Mouse (Mus musculus) kidney, postnatal 0 days (tissue): Measurements from ENCODE around the gene Eya2. TPM values are rescaled to one million over a fixed set of nuclear protein-coding genes. Genes with fewer than 3 reads are reported as not detected.

Source experiments
- ATAC-seq: fragments of 200-750 bp; cut with Nextera tagmentation; replicated peaks from 2 replicates; pipeline ENCODE4 v1.8.0; 2017; ENCODE audit warnings: low read depth, moderate number of reproducible peaks, moderate TSS enrichment, moderate library complexity; ENCODE audit not compliant: low FRiP score
- DNase-seq: peaks from one replicate; pipeline ENCODE4 v3.0.0-alpha.2; 2016; ENCODE audit warnings: low spot score
- H3K27ac ChIP-seq: fragments of 300-500 bp; sonication (generic); 2 replicates; pipeline ENCODE4 v1.5.1; 2014; ENCODE audit warnings: mild to moderate bottlenecking
- H3K27me3 ChIP-seq: fragments of 300-500 bp; sonication (generic); 2 replicates; pipeline ENCODE4 v1.6.1; 2014; ENCODE audit warnings: low read length, mixed read lengths; ENCODE audit not compliant: insufficient read depth
- H3K36me3 ChIP-seq: fragments of 300-500 bp; sonication (generic); 2 replicates; pipeline ENCODE4 v1.6.1; 2014; ENCODE audit warnings: low read length, mixed read lengths; ENCODE audit not compliant: insufficient read depth
- H3K4me1 ChIP-seq: fragments of 300-500 bp; sonication (generic); replicated peaks from 2 replicates; pipeline ENCODE4 v1.6.1; 2014; ENCODE audit warnings: antibody characterized with exemption, low read length, mixed read lengths; ENCODE audit not compliant: insufficient read depth
- H3K4me2 ChIP-seq: fragments of 300-500 bp; sonication (generic); 2 replicates; pipeline ENCODE4 v1.6.1; 2014; ENCODE audit warnings: mild to moderate bottlenecking, low read length, moderate library complexity, mixed read lengths
- H3K4me3 ChIP-seq: fragments of 300-500 bp; sonication (generic); replicated peaks from 2 replicates; pipeline ENCODE4 v1.5.1; 2014; ENCODE audit warnings: low read depth, low read length
- H3K9ac ChIP-seq: fragments of 300-500 bp; sonication (generic); 2 replicates; pipeline ENCODE4 v1.6.1; 2014; ENCODE audit warnings: low read depth, low read length
- H3K9me3 ChIP-seq: fragments of 300-500 bp; sonication (generic); replicated peaks from 2 replicates; pipeline ENCODE4 v1.6.1; 2016; ENCODE audit warnings: low read length, inconsistent platforms, mixed read lengths
- CTCF ChIP-seq: IDR thresholded peaks from 2 replicates; pipeline ENCODE4 v1.5.1; 2016; ENCODE audit warnings: antibody characterized with exemption, low read depth, mild to moderate bottlenecking, moderate library complexity
- WGBS: fragments of 180-500 bp; shearing (Covaris S2); extraction: QIAGEN DNeasy Blood & Tissue Kit; methylation state at CpG from one replicate; pipeline ENCODE4 v1.1.7; 2014; 5-methylcytosine and 5-hydroxymethylcytosine counted together
- polyA plus RNA-seq: library from polyadenylated mRNA; unstranded; fragments of >200 nt; fragmentation: Nextera tagmentation; extraction: Ambion mirVana; gene quantifications from 2 replicates; pipeline ENCODE4 v1.2.1, GENCODE M21; 2015

Eya2 gene
- polyA plus RNA-seq, 1 experiment from 2014 or later, result 6.3 TPM

DNA sequence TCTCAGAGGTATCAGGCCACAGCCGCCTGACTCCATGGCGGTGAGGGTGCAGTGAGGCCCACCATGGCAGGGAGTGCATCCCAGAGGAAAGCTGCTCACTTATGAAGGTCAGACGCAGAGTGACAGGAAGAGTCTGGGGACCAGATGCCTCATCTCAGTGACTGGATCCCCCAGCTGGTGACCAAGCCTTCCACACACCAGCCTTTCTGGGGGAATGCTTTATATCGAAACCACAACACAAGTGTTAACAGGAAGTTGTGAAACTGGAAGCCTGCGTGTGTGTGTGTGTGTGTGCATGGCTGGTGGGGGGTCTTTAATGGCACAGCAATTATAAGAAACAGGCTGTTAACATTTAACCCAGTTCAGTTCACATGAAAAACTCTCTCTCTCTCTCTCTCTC is 64.7 kb downstream of the Eya2 start:
- no peaks in the 10 kb centered on the region for H3K36me3 ChIP-seq
- ATAC-seq (no peak), DNase-seq (no peak)
- no peaks in the 10 kb centered on the region for H3K4me1 ChIP-seq
- no peak overlapping the region for H3K4me3 ChIP-seq
- no peak overlapping the region for H3K27ac ChIP-seq
- TF ChIP-seq CTCF, result no peak
- H3K4me2 ChIP-seq, result no peak overlapping the region
- H3K27me3 ChIP-seq, result no peaks in the 10 kb centered on the region
- no peaks in the 10 kb centered on the region for H3K9me3 ChIP-seq
- no peak overlapping the region for H3K9ac ChIP-seq
- WGBS, result 64% methylated on average over 5 of the region's 5 CpGs

DNA sequence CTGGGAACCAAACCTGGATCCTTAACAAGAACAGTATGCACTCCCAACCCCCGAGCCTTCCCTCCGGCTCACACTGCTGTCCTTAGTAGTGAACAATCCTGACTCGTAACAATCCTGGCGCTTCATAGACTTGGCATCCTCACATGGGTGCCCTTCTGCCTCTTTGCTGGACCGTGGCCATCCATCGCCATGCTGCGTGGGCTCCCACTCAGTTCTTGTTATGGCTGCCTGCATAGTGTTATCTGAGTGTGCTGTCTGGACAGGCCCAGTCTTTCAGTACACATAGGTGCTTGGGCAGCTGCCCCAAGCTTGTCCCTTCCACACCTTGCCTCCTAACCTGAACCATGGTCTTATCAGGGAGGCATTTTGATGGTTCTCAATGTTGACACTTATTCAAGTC is 68.4 kb downstream of the Eya2 start:
- H3K27me3 ChIP-seq, result no peaks in the 10 kb centered on the region
- no peaks in the 10 kb centered on the region for H3K9me3 ChIP-seq
- TF ChIP-seq CTCF, result no peak
- H3K27ac ChIP-seq, result no peak overlapping the region
- H3K4me2 ChIP-seq, result no peak overlapping the region
- no peak for DNase-seq
- H3K4me1 ChIP-seq, result no peaks in the 10 kb centered on the region
- no peak overlapping the region for H3K9ac ChIP-seq
- ATAC-seq, result no peak
- no peak overlapping the region for H3K4me3 ChIP-seq
- H3K36me3 ChIP-seq, result no peaks in the 10 kb centered on the region
- 87% methylated on average over 7 of the region's 7 CpGs for WGBS

- 89% methylated on average over 7 of the region's 7 CpGs for WGBS
- no peak overlapping the region for H3K9ac ChIP-seq
- ATAC-seq, result no peak
- no peaks in the 10 kb centered on the region for H3K36me3 ChIP-seq
- DNase-seq, result no peak
- no peak for TF ChIP-seq CTCF
- no peak overlapping the region for H3K27ac ChIP-seq
- H3K4me3 ChIP-seq, result no peak overlapping the region
- H3K4me1 ChIP-seq, result no peaks in the 10 kb centered on the region
- H3K4me2 ChIP-seq, result no peak overlapping the region
- H3K9me3 ChIP-seq, result no peaks in the 10 kb centered on the region
- no peaks in the 10 kb centered on the region for H3K27me3 ChIP-seq
Measured at GRCm38 (mm10) chr2:165664648-165665047, 69.8 kb downstream of the Eya2 start.

DNA sequence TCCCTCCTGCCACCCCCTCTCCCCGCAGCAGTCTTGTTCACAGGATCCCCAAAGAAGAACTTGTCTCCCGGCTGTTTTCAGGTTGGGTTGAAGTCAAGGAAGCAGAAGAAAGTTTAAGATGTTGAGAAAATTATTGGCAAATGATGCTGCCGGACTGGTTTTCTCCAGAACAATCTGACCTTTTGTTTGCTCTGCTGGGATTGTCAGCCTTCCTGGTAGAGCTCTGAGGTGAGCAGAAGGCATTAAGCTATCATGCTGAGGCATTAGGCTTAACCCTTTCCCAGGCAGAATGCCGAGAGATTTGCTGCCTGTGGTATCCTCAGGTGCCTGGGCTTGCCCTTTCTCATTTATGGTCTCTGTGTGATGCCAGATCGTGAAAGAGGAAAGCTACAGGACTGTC is 70.3 kb downstream of the Eya2 start:
- no peak for DNase-seq
- ATAC-seq, result no peak
- Histone ChIP-seq H3K4me3 (no peak overlapping the region), H3K9me3 (no peaks in the 10 kb centered on the region), H3K4me1 (no peaks in the 10 kb centered on the region), H3K4me2 (no peak overlapping the region), H3K27me3 (no peaks in the 10 kb centered on the region), H3K36me3 (no peaks in the 10 kb centered on the region), H3K9ac (no peak overlapping the region), H3K27ac (no peak overlapping the region)
- WGBS, result 65% methylated on average over 5 of the region's 5 CpGs
- TF ChIP-seq CTCF, result no peak

DNA sequence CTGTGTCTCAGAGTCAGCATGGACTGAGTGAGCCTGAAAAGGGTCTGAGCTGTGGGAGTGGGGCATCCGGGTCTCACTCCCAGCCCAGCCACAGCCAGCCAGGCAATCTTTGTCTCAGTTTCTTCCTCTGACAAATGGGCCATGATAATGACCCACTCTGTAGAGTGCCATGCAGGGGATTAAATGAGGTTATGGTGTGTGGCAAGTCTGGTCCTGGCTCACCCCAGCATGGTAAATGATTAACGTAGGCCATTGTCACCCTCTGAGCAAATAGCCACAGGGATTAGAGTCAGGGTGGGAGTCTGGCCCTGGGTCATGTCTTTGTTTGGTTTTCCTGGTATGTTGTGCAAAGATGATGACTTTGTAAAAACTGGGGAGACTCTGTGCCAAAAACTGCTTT is 72.3 kb downstream of the Eya2 start:
- no peak overlapping the region for H3K4me3 ChIP-seq
- no peak for TF ChIP-seq CTCF
- no peaks in the 10 kb centered on the region for H3K27me3 ChIP-seq
- no peak; the same call in 1 of the 2 replicates for ATAC-seq
- H3K9me3 ChIP-seq, result no peaks in the 10 kb centered on the region
- no peak overlapping the region for H3K9ac ChIP-seq
- H3K36me3 ChIP-seq, result no peaks in the 10 kb centered on the region
- no peak for DNase-seq
- no peaks in the 10 kb centered on the region for H3K4me1 ChIP-seq
- H3K4me2 ChIP-seq, result no peak overlapping the region
- WGBS, result 58% methylated on average over 2 of the region's 2 CpGs
- no peak overlapping the region for H3K27ac ChIP-seq

DNA sequence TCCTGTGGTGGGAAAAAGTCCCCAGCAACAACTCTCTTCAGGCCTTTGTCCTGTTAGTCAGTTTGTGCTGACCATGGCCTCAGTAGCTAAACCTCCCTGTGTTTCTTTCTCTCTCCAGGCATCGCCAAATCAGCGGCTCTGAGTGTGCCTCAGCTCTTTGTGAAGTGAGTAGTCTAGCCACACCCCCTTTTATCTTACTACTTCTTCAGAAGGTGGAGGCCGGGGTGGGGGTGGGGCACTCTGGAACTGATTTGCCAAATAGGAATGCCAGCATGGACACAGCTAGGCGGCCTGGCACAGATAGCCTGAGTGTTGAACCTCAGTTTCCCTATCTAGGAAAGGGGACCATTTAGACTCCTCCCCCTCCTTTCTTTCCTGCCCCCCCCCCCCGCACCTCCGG is 87.9 kb downstream of the Eya2 start:
- Histone ChIP-seq H3K4me3 (no peak overlapping the region), H3K4me2 (no peak overlapping the region), H3K9me3 (no peaks in the 10 kb centered on the region), H3K9ac (no peak overlapping the region), H3K27ac (no peak overlapping the region), H3K4me1 (no peaks in the 10 kb centered on the region), H3K27me3 (no peaks in the 10 kb centered on the region), H3K36me3 (no peaks in the 10 kb centered on the region)
- no peak for TF ChIP-seq CTCF
- ATAC-seq (no peak), DNase-seq (no peak)
- WGBS, result 44% methylated on average over 6 of the region's 6 CpGs

GRCm38 (mm10) chr2:165687516-165687915 is 92.7 kb downstream of the Eya2 start:
- 28% methylated on average over 8 of the region's 8 CpGs for WGBS
- Histone ChIP-seq H3K36me3 (no peaks in the 10 kb centered on the region), H3K27ac (no peak overlapping the region), H3K4me3 (no peak overlapping the region), H3K9me3 (no peaks in the 10 kb centered on the region), H3K9ac (no peak overlapping the region), H3K4me1 (no peaks in the 10 kb centered on the region), H3K27me3 (no peaks in the 10 kb centered on the region), H3K4me2 (no peak overlapping the region)
- ATAC-seq, result no peak
- peak; percentile 19 for DNase-seq
- TF ChIP-seq CTCF, result no peak
